Mouse (Mus musculus) midbrain, embryonic 13.5 days (tissue): ENCODE measurements around the gene Nceh1. TPM values are rescaled to one million over a fixed set of nuclear protein-coding genes. Genes with fewer than 3 reads are reported as not detected.

ENCODE experiments used
- ATAC-seq: fragments of 200-750 bp; cut with Nextera tagmentation; 2 replicates; pipeline ENCODE4 v1.8.0; 2017; ENCODE audit warnings: mild to moderate bottlenecking, moderate TSS enrichment, moderate library complexity
- H3K27ac ChIP-seq: fragments of 300-500 bp; sonication (generic); 2 replicates; pipeline ENCODE4 v1.5.1; 2015; ENCODE audit warnings: inconsistent platforms, mild to moderate bottlenecking, moderate library complexity
- H3K27me3 ChIP-seq: fragments of 300-500 bp; sonication (generic); 2 replicates; pipeline ENCODE4 v1.6.1; 2015; ENCODE audit warnings: mild to moderate bottlenecking, inconsistent platforms
- H3K36me3 ChIP-seq: fragments of 300-500 bp; sonication (generic); 2 replicates; pipeline ENCODE4 v1.6.1; 2015; ENCODE audit warnings: mild to moderate bottlenecking, inconsistent platforms
- H3K4me1 ChIP-seq: fragments of 300-500 bp; sonication (generic); replicated peaks from 2 replicates; pipeline ENCODE4 v1.6.1; 2015; ENCODE audit warnings: inconsistent platforms
- H3K4me2 ChIP-seq: fragments of 300-500 bp; sonication (generic); replicated peaks from 2 replicates; pipeline ENCODE4 v1.6.1; 2015; ENCODE audit warnings: moderate library complexity, mild to moderate bottlenecking, inconsistent platforms
- H3K4me3 ChIP-seq: fragments of 300-500 bp; sonication (generic); replicated peaks from 2 replicates; pipeline ENCODE4 v1.5.1; 2015; ENCODE audit warnings: mild to moderate bottlenecking, inconsistent platforms
- H3K9ac ChIP-seq: fragments of 300-500 bp; sonication (generic); replicated peaks from 2 replicates; pipeline ENCODE4 v1.6.1; 2015; ENCODE audit warnings: mild to moderate bottlenecking, inconsistent platforms
- H3K9me3 ChIP-seq: fragments of 300-500 bp; sonication (generic); 2 replicates; pipeline ENCODE4 v1.6.1; 2016; ENCODE audit warnings: mild to moderate bottlenecking, inconsistent platforms
- WGBS: fragments of 180-500 bp; shearing (Covaris S2); methylation state at CpG from one replicate; pipeline ENCODE4 v1.1.7; 2015; 5-methylcytosine and 5-hydroxymethylcytosine counted together
- polyA plus RNA-seq: library from polyadenylated mRNA; unstranded; fragments of >200 nt; fragmentation: Nextera tagmentation; extraction: Ambion mirVana; gene quantifications from 2 replicates; pipeline ENCODE4 v1.2.1, GENCODE M21; 2015

Gene Nceh1
- polyA plus RNA-seq, 1 experiment from 2014 or later, result 4.8 TPM

GRCm38 (mm10) chr3:27161645-27162409, 20.9 kb upstream of the Nceh1 start:
- H3K4me1 ChIP-seq, result no peaks in the 10 kb centered on the region
- ATAC-seq, result no peak
- no peak overlapping the region for H3K4me3 ChIP-seq
- H3K36me3 ChIP-seq, result no peaks in the 10 kb centered on the region
- H3K27me3 ChIP-seq, result no peaks in the 10 kb centered on the region
- no peak overlapping the region for H3K4me2 ChIP-seq
- H3K9ac ChIP-seq, result no peak overlapping the region
- H3K27ac ChIP-seq, result no peak overlapping the region
- WGBS, result 87% methylated on average over 6 of the region's 6 CpGs
- H3K9me3 ChIP-seq, result no peaks in the 10 kb centered on the region

- no peaks in the 10 kb centered on the region for H3K9me3 ChIP-seq
- H3K4me3 ChIP-seq, result no peak overlapping the region
- no peak overlapping the region for H3K27ac ChIP-seq
- H3K4me2 ChIP-seq, result no peak overlapping the region
- ATAC-seq, result no peak
- no peaks in the 10 kb centered on the region for H3K4me1 ChIP-seq
- no peaks in the 10 kb centered on the region for H3K27me3 ChIP-seq
- 59% methylated on average over 2 of the region's 2 CpGs for WGBS
- H3K36me3 ChIP-seq, result no peaks in the 10 kb centered on the region
- H3K9ac ChIP-seq, result no peak overlapping the region
Measured at GRCm38 (mm10) chr3:27162410-27162804, 20.4 kb upstream of the Nceh1 start.

DNA sequence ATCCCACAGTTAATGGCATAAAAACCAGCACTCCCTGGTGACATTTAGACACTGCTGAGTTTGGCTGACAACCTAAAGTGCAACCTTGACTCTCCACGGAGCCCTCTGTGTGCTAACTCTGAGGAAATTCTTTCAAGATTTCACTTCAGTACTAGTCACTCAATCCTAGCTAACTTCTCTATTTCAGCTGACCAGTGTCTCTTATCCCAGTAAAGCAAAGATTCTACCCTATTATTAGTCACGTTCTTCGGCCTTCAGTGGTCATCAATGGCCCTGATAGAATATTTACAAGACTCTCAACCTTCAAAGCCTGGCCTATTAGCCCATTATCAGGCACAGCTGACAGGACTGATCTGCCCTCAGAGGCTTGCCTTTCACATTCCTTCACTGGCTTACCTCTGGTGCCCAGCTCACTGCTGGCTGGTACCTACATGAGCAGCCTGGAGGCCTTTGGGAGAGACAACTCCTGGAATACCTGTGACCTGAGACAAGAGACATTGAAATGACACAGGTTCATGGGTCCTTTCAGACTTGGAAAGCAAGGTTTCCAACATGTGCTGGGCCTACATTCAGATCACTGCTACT, 17.2 kb upstream of the Nceh1 start:
- 92% methylated on average over 3 of the region's 3 CpGs for WGBS
- H3K9me3 ChIP-seq, result no peaks in the 10 kb centered on the region
- H3K36me3 ChIP-seq, result no peaks in the 10 kb centered on the region
- no peak overlapping the region for H3K27ac ChIP-seq
- no peak overlapping the region for H3K9ac ChIP-seq
- H3K4me1 ChIP-seq, result no peaks in the 10 kb centered on the region
- no peak overlapping the region for H3K4me2 ChIP-seq
- no peak overlapping the region for H3K4me3 ChIP-seq
- H3K27me3 ChIP-seq, result no peaks in the 10 kb centered on the region
- ATAC-seq, result no peak

DNA sequence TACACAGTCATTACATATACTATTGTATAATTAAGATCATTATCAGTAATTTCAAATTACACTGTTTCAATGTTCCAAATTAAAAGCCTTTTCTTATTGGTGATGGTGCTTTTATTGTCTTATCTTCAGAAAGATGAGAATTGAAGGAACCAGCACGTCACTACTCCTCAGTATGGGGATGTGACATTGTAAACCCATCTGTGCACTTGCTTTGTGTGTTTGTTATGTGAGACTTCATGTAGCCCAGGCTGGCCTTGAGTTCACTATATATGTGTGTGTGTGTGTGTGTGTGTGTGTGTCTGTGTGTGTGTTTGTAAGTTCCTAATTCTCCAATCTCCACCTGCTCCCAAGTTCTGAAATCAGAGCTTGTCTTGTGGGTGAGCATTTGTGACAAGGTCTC, 12.5 kb upstream of the Nceh1 start:
- no peak overlapping the region for H3K27ac ChIP-seq
- no peaks in the 10 kb centered on the region for H3K4me1 ChIP-seq
- no peak overlapping the region for H3K9ac ChIP-seq
- H3K4me2 ChIP-seq, result no peak overlapping the region
- H3K36me3 ChIP-seq, result no peaks in the 10 kb centered on the region
- no peak for ATAC-seq
- H3K9me3 ChIP-seq, result no peaks in the 10 kb centered on the region
- no peaks in the 10 kb centered on the region for H3K27me3 ChIP-seq
- 77% methylated on average over 1 of the region's 1 CpGs for WGBS
- no peak overlapping the region for H3K4me3 ChIP-seq

- H3K9me3 ChIP-seq, result no peaks in the 10 kb centered on the region
- no peaks in the 10 kb centered on the region for H3K36me3 ChIP-seq
- no peak overlapping the region for H3K4me3 ChIP-seq
- no peak overlapping the region for H3K27ac ChIP-seq
- WGBS, result 86% methylated on average over 8 of the region's 8 CpGs
- peaks cover 9% of the 10 kb centered on the region; the same call in 1 of the 2 replicates for H3K4me1 ChIP-seq
- H3K4me2 ChIP-seq, result no peak overlapping the region
- 0 out of 2 replicates have a peak, but pooled peaks cover 3% of the 10 kb centered on the region for H3K27me3 ChIP-seq
- H3K9ac ChIP-seq, result no peak overlapping the region
- ATAC-seq, result no peak
Measured at GRCm38 (mm10) chr3:27179711-27180110, 3.1 kb upstream of the Nceh1 start.

- H3K27ac ChIP-seq, result no peak overlapping the region
Measured at GRCm38 (mm10) chr3:27183601-27184175, 923 bp downstream of the Nceh1 start.

GRCm38 (mm10) chr3:27188386-27188785, 5.6 kb downstream of the Nceh1 start:
- Histone ChIP-seq H3K9ac (no peak overlapping the region), H3K36me3 (no peaks in the 10 kb centered on the region), H3K27me3 (0 out of 2 replicates have a peak, but pooled peaks cover 3% of the 10 kb centered on the region), H3K4me2 (no peak overlapping the region), H3K4me1 (peaks cover 16% of the 10 kb centered on the region), H3K9me3 (no peaks in the 10 kb centered on the region), H3K4me3 (no peak overlapping the region), H3K27ac (no peak overlapping the region)
- ATAC-seq, result no peak
- 95% methylated on average over 1 of the region's 1 CpGs for WGBS

More at GRCm38 (mm10) chr3:27183601-27184175, 923 bp downstream of the Nceh1 start:
- ATAC-seq, result no peak
- Histone ChIP-seq H3K4me2 (peak overlapping the region; percentile 94), H3K27me3 (0 out of 2 replicates have a peak, but pooled peaks cover 3% of the 10 kb centered on the region), H3K9ac (peak overlapping the region; percentile 78), H3K4me1 (peaks cover 9% of the 10 kb centered on the region; the same call in 1 of the 2 replicates), H3K36me3 (no peaks in the 10 kb centered on the region), H3K9me3 (no peaks in the 10 kb centered on the region), H3K4me3 (peak overlapping the region; percentile 74)
- 14% methylated on average over 19 of the region's 19 CpGs for WGBS

DNA sequence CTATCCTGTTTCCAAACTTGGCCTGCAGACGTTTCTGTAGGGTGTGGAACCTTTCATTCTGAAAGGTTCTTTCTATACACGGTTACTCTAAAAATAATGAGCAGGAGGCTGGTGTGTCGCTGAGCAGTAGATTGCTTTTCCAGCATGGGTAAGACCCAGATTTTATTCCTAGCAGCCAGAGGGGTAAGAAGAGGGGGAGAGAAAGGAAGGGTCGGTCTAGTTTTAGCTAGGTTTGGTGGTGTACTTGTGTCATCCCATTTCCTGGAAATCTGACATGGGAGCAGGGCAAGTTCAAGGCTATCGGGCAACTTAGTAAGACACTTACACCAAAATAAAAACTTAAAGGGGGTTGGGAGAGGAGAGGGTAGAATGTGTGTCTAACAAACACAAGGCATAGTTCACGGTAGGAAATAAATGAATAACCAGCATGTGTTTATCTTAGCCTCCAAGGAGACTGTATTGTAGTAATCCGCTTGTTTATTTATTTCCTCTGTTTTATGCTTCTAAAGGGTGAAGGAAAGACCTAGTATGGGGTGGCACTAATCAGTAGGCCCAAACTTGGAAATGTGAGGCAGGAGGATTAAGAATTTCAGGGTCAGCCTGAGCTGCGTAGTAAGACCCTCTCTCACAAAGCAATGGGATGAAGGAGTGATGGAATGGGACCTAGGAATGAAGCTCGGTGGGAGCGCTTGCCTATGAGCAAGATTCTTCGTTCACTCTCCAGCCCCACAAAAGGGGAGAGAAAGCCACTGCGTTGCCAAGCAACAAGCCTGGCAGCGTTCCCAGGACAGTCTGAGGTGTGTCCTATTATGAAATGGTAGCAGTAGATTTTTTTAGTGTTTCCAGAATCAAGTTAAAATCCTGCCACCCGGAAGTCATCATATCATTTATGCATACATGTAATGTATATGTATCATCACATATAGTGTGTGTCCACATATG, 6.8 kb downstream of the Nceh1 start:
- ATAC-seq, result peak; percentile 37; the same call in 1 of the 2 replicates
- Histone ChIP-seq H3K4me2 (no peak overlapping the region), H3K27me3 (0 out of 2 replicates have a peak, but pooled peaks cover under 1% of the 10 kb centered on the region), H3K4me3 (no peak overlapping the region), H3K9ac (no peak overlapping the region), H3K27ac (no peak overlapping the region), H3K4me1 (peaks cover 7% of the 10 kb centered on the region; the same call in 1 of the 2 replicates), H3K36me3 (no peaks in the 10 kb centered on the region), H3K9me3 (no peaks in the 10 kb centered on the region)
- WGBS, result 69% methylated on average over 14 of the region's 14 CpGs

GRCm38 (mm10) chr3:27190865-27191264, 8.1 kb downstream of the Nceh1 start:
- Histone ChIP-seq H3K27me3 (no peaks in the 10 kb centered on the region), H3K9me3 (no peaks in the 10 kb centered on the region), H3K4me1 (peaks cover 7% of the 10 kb centered on the region; the same call in 1 of the 2 replicates), H3K36me3 (no peaks in the 10 kb centered on the region), H3K4me2 (no peak overlapping the region), H3K9ac (no peak overlapping the region), H3K27ac (no peak overlapping the region), H3K4me3 (no peak overlapping the region)
- ATAC-seq, result no peak
- 97% methylated on average over 4 of the region's 4 CpGs for WGBS

DNA sequence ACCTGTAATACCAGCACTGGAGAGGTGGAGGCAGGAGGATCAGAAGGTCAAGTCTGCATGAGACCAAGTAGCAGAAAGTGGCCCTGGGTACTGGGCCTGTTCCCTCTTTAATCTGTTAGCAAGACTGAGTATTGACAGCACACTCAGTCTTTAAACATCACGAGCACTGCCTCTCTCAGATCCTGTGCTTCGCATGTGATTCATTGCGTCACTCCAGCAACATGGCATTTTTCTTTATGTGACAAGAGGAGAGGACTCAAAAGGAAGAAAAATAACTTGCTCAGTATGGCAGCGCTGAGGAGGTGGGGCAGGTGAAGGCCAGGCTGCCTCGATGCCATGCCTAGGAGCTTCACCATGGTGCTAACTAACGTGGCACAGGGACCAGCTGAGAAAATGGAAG, 9.1 kb downstream of the Nceh1 start:
- no peaks in the 10 kb centered on the region for H3K9me3 ChIP-seq
- H3K4me3 ChIP-seq, result no peak overlapping the region
- no peak overlapping the region for H3K4me2 ChIP-seq
- peaks cover 7% of the 10 kb centered on the region; the same call in 1 of the 2 replicates for H3K4me1 ChIP-seq
- H3K27me3 ChIP-seq, result no peaks in the 10 kb centered on the region
- ATAC-seq, result no peak
- WGBS, result 84% methylated on average over 6 of the region's 6 CpGs
- H3K36me3 ChIP-seq, result no peaks in the 10 kb centered on the region
- no peak overlapping the region for H3K9ac ChIP-seq
- no peak overlapping the region for H3K27ac ChIP-seq

GRCm38 (mm10) chr3:27193844-27194317, 11.1 kb downstream of the Nceh1 start:
- Histone ChIP-seq H3K9ac (no peak overlapping the region), H3K4me1 (peaks cover 7% of the 10 kb centered on the region; the same call in 1 of the 2 replicates), H3K36me3 (no peaks in the 10 kb centered on the region), H3K27me3 (no peaks in the 10 kb centered on the region), H3K4me2 (no peak overlapping the region), H3K4me3 (no peak overlapping the region), H3K9me3 (no peaks in the 10 kb centered on the region), H3K27ac (no peak overlapping the region)
- ATAC-seq, result no peak
- WGBS, result 74% methylated on average over 6 of the region's 6 CpGs
